Mouse (Mus musculus) heart, adult 9 months (tissue): ENCODE data around the gene Vmn1r189.
A peak's percentile ranks its signal among the peaks of the same experiment; 100 is the strongest.
"Not testable (repeated sequence)": the region's sequence is repeated elsewhere in the genome, so short reads cannot be mapped to it uniquely, and the experiment has no call there.

Experiments
- DNase-seq, 2 experiments: peaks; one replicate each; pipeline ENCODE4 v3.0.0; 2022; ENCODE audit warnings: low spot score in 2 of 2

The Vmn1r189 gene

DNA sequence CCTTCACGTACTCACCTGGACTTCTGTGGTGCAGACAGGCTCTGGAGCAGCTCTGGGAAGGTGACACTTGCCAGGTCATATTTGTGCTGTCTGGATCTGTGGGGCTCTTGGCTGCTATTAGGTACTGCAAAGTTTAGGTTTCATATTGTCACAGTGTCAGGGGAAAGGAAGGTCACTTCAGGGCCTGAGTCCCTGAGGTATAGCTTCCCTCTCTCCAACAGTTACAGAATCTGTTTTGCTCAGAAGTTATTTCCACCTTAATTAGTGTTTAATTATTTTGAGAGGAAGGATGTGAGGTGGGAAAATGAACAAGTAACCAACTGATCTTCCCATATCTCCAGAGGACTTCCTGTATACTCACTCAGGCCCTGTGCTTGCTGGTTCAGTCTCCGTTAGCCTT is at the start of gene Vmn1r189:
Gene Vmn1r189, minus strand, starts transcription at position 101 of the 400 bp plus-strand sequence.
- not testable (repeated sequence) for DNase-seq

- DNase-seq, result not testable (repeated sequence)
Measured at GRCm38 (mm10) chr13:22136495-22137293, 31.1 kb upstream of the Vmn1r189 start.

DNA sequence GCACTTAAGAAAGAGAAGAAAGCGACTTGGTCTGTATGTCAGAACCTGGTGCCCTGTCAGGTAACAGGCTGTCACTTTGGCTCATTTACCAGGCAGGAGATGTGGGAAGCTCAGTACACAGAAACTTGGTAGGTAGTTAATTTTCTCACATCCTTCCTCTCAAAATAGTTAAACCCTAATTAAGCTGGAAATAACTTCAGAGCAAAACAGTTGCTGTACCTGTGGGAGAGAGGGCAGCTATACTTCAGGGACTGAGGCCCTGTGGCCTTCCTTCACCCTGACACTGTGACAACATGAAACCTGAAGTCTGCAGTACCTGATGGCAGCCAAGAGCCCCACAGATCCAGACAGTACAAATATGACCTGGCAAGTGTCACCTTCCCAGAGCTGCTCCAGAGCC is 21.5 kb downstream of the Vmn1r189 start, which contains the start of gene Vmn1r188:
Gene Vmn1r188, plus strand, starts transcription at position 301 of the 400 bp plus-strand sequence.
- not testable (repeated sequence) for DNase-seq

GRCm38 (mm10) chr13:22063468-22063867 is 42.2 kb downstream of the Vmn1r189 start:
- no peak for DNase-seq

GRCm38 (mm10) chr13:22061422-22061821 is 44.2 kb downstream of the Vmn1r189 start:
- no peak for DNase-seq

DNA sequence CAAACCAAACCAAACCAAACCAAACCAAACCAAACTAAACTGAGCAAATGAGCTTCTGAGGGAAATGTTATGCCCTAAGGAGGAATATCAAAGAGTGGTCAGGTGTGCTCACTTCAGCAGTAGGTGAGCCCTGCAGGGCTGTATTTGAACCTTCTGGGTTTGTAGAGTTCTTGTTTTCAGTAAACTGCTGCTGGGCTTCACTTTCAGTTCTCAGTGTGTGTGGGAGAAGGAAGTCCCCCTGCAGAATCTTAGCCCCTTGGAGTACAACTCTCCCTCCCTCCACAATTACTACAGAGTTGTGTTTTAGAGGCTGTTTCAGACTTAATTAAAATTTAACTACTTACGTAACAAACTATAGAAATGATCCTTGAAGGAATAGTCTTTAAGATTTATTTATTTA is 51.9 kb downstream of the Vmn1r189 start:
- DNase-seq, result no peak

GRCm38 (mm10) chr13:22051523-22051859 is 54.1 kb downstream of the Vmn1r189 start:
- DNase-seq, result no peak

- DNase-seq, result peak; percentile 88
Measured at GRCm38 (mm10) chr13:22050591-22051522, 54.8 kb downstream of the Vmn1r189 start.
